Mouse (Mus musculus) frontal cortex, adult (tissue): Measurements from ENCODE around the gene Pih1d2.

Experiments
- ATAC-seq: cut with Nextera tagmentation; 2 replicates; pipeline ENCODE4 v1.9.2; 2017; ENCODE audit warnings: mild to moderate bottlenecking, moderate library complexity, mixed read lengths; ENCODE audit not compliant: low TSS enrichment

The Pih1d2 gene

GRCm38 (mm10) chr9:50616766-50617603 lies at the start of gene Pih1d2, which contains the start of gene Nkapd1:
Gene Pih1d2 (plus strand): TSS chr9:50617321.
Gene Nkapd1 (minus strand): TSS chr9:50617464.
- peak; percentile 87 for ATAC-seq

GRCm38 (mm10) chr9:50567372-50567771 lies 49.7 kb upstream of the Pih1d2 start:
- ATAC-seq, result no peak

GRCm38 (mm10) chr9:50567881-50568280 lies 49.2 kb upstream of the Pih1d2 start:
- no peak for ATAC-seq

GRCm38 (mm10) chr9:50569599-50570525 lies 47.3 kb upstream of the Pih1d2 start:
- no peak for ATAC-seq

- ATAC-seq, result no peak
Measured at GRCm38 (mm10) chr9:50580370-50580769, 36.8 kb upstream of the Pih1d2 start.

- no peak for ATAC-seq
Measured at GRCm38 (mm10) chr9:50585145-50585818, 31.8 kb upstream of the Pih1d2 start.

GRCm38 (mm10) chr9:50586955-50587354 lies 30.2 kb upstream of the Pih1d2 start:
- no peak for ATAC-seq

GRCm38 (mm10) chr9:50590856-50591518 lies 26.1 kb upstream of the Pih1d2 start:
- peak; percentile 20; the same call in 1 of the 2 replicates for ATAC-seq

GRCm38 (mm10) chr9:50592955-50593354 lies 24.2 kb upstream of the Pih1d2 start:
- ATAC-seq, result no peak

- ATAC-seq, result no peak
Measured at GRCm38 (mm10) chr9:50593544-50593943, 23.6 kb upstream of the Pih1d2 start.

- ATAC-seq, result no peak
Measured at GRCm38 (mm10) chr9:50594794-50595417, 22.2 kb upstream of the Pih1d2 start.

GRCm38 (mm10) chr9:50596973-50597372 lies 20.1 kb upstream of the Pih1d2 start:
- no peak for ATAC-seq

- no peak for ATAC-seq
Measured at GRCm38 (mm10) chr9:50601536-50601935, 15.6 kb upstream of the Pih1d2 start.

GRCm38 (mm10) chr9:50602055-50602845 lies 14.9 kb upstream of the Pih1d2 start:
- ATAC-seq, result no peak

- ATAC-seq, result peak; percentile 98
Measured at GRCm38 (mm10) chr9:50603189-50603997, 13.7 kb upstream of the Pih1d2 start, which contains the start of the genes Sdhd and Timm8b. Gene Sdhd (minus strand): TSS chr9:50603812. Gene Timm8b (plus strand): TSS chr9:50603910.

- ATAC-seq, result peak; percentile 71
Measured at GRCm38 (mm10) chr9:50603998-50604324, 13.2 kb upstream of the Pih1d2 start.

- ATAC-seq, result no peak
Measured at GRCm38 (mm10) chr9:50604338-50604737, 12.8 kb upstream of the Pih1d2 start.

GRCm38 (mm10) chr9:50612115-50612514 lies 5.0 kb upstream of the Pih1d2 start:
- peak; percentile 71 for ATAC-seq

GRCm38 (mm10) chr9:50616161-50616560 lies 960 bp upstream of the Pih1d2 start:
- no peak for ATAC-seq
